Mouse (Mus musculus) right cerebral cortex, postnatal 25 days (tissue): ENCODE measurements around the gene Rnf43.

Source experiments
- DNase-seq: peaks from one replicate; pipeline ENCODE4 v3.0.0; 2022

Rnf43 gene

GRCm38 (mm10) chr11:87678545-87678944 is 16.0 kb downstream of the Rnf43 start:
- DNase-seq, result no peak

DNA sequence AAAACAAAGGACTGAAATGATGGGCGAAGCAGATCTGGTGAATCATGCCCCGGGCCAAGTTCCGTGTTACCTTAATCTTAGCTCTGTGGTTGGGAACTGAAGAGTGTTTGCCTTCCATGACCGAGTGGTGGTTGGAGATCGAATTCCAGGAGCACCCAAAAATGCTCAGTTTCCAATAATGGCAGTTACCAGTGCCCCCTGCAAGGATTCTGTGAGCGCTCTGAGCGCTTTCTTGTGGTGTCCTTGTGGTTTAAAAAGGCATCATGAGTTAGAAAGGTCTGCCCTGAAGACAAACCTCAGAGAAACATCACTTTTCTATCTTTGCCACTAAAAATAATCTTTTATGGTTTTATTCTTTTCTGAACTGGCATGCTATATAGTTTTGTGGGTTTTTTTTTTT is 16.5 kb downstream of the Rnf43 start:
- DNase-seq, result no peak

- no peak for DNase-seq
These were observed 18.3 kb downstream of the Rnf43 start for GRCm38 (mm10) chr11:87680786-87681185.

DNA sequence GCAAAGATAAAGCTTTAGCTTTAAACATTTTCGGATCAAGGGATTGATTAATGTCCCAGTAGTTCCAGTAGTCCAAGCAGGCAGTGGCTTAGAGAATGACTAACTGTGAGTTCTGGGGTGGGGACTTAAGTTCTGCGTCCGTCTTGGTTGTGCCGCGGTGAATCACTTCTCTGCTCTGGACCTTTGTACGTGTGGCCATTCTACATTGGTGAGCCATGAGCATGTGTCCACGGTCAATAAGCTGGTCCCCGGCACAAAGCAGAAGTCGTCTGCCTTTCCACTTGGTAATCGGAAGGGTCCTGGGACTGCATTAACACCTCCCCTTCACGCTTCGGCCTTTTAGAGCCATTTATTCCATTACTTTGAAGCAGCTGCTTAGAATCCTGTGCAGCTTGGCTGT is 19.6 kb downstream of the Rnf43 start:
- no peak for DNase-seq

GRCm38 (mm10) chr11:87682838-87683571 is 20.5 kb downstream of the Rnf43 start:
- no peak for DNase-seq

- no peak for DNase-seq
These were observed 23.9 kb downstream of the Rnf43 start for GRCm38 (mm10) chr11:87686407-87686806.

- DNase-seq, result no peak
These were observed 25.0 kb downstream of the Rnf43 start for GRCm38 (mm10) chr11:87687246-87688225.

DNA sequence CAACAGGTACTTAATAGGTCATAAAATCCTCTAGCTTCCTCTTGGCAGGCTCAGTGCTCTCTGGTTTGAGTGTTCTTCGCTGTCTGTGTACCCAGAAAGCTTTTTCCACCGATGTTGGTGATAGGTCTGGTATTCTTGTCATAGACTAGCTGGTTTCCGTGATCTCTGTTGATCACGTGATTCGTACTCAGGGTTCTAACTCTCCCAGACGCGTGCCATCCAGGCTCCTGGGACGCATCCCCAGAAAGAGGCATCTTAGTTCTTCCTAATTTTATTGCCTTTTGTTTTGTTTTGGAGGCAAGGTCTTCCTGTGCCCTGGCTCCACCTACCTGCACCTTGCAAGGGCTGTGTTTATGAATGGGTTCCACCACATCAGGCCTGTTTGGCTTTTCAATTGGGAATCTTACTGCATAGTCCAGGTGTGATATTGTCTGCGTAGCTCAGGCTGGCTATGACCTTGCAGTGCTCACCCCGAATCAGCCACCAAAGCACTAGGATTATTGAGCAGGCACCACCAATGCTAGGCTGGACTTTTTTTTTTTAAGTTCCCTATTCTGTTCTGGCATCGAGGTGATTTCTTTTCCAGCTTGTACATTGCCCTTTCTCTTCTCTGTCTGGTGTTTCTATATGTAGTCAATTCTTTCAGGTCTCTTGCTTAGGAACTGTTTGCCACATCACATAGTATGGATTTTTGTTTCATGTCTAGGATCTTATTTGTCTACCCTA is 26.1 kb downstream of the Rnf43 start:
- DNase-seq, result no peak

DNA sequence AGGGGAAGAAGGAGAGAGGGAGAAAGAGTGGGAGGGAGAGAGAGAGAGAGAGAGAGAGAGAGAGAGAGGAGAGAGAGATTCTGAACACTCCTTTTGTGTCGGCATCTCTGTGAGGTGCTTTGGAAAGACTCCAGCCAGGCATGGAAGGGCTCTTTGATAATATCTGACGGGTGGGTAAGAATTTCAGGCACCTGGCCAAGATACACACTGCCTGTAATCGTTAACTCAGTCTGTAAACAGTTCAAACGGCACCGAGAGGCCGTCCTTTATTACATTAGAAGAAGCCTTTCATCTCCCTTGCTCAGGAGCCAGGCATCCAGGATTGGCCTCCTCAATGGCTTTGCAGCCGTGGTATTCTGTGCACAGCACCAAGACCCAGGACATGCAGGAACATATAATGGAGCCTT is 26.9 kb downstream of the Rnf43 start:
- DNase-seq, result no peak

- DNase-seq, result no peak
These were observed 27.7 kb downstream of the Rnf43 start for GRCm38 (mm10) chr11:87690054-87690740.

GRCm38 (mm10) chr11:87697131-87697682 is 34.7 kb downstream of the Rnf43 start:
- DNase-seq, result no peak

GRCm38 (mm10) chr11:87698126-87698525 is 35.6 kb downstream of the Rnf43 start:
- DNase-seq, result no peak

GRCm38 (mm10) chr11:87701108-87701507 is 38.6 kb downstream of the Rnf43 start:
- no peak for DNase-seq

DNA sequence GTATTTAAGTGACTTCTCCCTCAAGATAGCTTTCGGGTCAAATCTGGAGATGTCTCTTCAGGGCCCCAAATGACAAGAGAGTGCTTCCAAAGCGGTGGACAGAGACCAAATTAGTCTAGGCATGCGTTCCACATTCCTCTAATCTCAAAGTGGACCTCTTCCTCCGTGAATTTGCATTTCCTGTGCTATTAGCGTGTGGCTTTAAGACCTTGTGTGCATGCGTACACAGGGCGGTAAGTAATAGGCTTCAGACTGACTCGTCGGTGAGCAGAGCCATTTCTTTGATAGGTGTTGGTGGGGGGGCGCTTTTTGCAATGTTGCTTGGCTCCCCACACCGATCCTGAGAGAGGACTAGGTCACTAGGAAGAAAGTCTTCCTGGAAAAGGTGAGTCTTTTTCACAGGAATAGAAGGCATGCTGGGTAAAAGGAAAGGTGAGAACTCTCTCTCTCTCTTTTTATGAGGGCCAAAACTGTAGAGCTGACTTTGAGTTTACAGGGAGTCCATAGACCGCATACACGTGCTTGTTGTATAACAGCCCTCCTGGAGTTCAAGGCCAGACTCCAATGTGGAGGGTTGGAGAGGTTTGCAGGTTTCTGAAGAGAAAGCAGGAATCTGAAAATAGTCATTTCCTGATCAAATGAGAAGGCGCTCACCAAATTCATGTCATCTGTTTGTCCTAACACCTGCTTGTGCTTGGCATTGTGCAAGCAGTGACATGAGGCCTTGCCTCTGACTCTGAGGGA is 39.5 kb downstream of the Rnf43 start:
- DNase-seq, result no peak

GRCm38 (mm10) chr11:87703654-87704053 is 41.1 kb downstream of the Rnf43 start:
- DNase-seq, result no peak

DNA sequence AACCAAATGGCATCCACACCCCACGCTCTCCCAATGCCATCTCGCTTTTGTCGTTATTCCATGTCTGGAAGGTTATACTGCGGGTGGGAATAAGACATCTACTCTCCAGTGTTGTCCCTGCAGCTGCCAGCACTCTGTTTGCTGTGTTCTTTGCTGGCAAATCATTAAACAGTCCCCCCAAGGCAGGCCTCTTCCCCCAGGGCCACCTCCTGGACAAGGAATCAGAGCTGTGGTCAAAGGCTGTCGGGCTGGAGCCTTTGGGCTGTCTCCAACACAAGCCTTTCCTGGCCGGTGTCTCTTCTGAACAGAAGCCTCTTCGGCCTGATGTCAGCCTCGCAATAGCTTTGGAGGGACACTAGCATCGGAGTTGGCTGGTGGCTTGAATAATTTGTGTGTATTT is 41.8 kb downstream of the Rnf43 start:
- DNase-seq, result no peak

GRCm38 (mm10) chr11:87707570-87707969 is 45.0 kb downstream of the Rnf43 start:
- DNase-seq, result no peak

GRCm38 (mm10) chr11:87708979-87709378 is 46.5 kb downstream of the Rnf43 start:
- no peak for DNase-seq

GRCm38 (mm10) chr11:87709513-87710261 is 47.2 kb downstream of the Rnf43 start:
- no peak for DNase-seq

GRCm38 (mm10) chr11:87710262-87710615 is 47.7 kb downstream of the Rnf43 start:
- no peak for DNase-seq

DNA sequence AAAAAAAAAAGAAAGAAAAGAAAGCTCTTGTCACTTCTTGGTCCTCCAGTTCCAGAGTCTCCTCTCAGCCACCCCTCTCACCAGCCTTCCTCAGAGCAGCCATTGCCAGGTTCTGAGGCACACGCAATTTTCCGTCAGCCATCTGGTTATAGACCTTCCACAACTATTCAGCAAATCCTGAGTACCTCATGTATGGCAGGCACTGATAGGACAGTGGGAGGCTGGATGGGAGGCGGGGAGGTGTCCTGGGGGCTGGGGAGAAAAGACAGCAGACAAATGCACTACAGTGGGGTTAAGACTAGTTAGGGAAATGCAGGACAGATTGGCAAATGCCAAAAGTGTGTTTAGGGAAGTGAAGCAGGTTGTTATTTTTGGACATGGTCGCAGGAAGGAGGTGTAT is 49.7 kb downstream of the Rnf43 start:
- DNase-seq, result no peak
